Mouse (Mus musculus) monocyte, adult 2 months (primary cell): ENCODE measurements around the gene Elk4.

Experiments used
- DNase-seq, 2 experiments: peaks; one replicate each; pipeline ENCODE4 v3.0.0; 2022; ENCODE audit warnings: low spot score in 2 of 2, low read depth in 1 of 2

Gene Elk4

DNA sequence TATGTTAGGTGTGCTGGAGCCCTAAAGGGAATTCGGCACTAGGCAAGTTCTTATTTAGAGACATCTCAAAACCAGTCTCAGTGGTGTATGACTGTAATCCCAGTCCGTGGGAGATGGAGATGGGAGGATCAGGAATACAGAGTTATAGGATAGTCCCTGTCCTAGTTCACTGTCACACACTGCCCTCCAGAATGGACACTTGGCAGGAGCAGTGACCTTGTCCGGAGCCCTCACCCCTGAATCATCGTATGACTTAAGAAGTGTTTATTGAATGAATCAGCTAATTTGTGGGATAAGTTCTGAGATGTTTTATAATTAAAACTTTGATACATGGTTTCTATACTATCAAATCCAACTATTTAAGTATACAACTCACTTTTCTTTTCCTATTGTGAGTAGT is 55.7 kb downstream of the Elk4 start:
- no peak for DNase-seq

DNA sequence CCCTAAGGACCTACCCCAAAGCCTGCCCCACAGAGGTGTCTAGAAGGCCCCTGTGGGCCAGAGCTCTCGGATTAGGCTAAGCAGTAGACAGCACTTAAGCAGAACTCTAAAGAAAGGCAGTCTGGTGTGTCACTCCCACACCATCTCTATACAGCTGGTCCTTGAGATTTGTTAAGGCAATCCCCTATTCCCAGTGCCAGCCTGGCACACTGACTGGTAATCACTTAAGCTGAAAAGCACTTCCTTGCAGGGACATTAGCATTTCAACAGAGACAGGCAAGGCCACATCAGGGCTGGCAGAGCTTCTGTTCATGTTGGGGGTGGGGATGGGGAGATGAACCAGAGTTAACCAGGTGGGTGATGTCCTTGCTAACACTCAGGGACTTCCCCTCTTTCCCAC is 57.6 kb downstream of the Elk4 start:
- no peak for DNase-seq

DNA sequence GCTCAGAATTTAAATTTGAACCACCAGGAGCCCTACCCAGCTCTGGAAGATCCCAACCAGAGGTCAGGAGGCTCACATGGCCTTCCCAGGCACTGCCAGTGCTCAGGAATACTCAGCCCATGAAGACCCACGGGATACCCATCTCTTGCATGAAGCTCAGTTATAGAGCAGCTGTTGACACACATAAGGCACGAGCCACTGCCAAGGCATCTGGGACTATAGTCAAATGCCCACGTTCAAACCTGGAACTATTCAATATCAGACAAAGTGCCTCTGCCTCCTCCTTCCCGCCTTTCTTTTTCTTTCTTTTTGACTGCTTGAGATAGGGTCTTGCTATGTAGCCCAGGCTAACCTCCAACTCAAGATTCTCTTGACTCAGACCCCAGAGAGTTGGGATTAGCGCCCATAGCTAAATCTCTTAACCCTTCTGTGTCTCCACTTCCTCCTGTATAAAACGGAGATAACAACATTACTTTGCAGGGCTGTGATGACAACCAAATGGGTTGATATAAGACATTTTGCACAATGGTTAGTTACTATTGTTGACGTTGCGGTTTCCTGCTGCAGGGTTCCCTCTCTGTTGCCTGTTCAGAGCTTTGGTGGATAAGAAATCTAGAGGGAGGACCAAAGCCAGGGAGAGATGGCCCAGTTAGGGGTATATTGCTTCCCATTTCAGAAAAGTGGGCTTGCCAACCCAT is 58.2 kb downstream of the Elk4 start:
- no peak for DNase-seq

DNA sequence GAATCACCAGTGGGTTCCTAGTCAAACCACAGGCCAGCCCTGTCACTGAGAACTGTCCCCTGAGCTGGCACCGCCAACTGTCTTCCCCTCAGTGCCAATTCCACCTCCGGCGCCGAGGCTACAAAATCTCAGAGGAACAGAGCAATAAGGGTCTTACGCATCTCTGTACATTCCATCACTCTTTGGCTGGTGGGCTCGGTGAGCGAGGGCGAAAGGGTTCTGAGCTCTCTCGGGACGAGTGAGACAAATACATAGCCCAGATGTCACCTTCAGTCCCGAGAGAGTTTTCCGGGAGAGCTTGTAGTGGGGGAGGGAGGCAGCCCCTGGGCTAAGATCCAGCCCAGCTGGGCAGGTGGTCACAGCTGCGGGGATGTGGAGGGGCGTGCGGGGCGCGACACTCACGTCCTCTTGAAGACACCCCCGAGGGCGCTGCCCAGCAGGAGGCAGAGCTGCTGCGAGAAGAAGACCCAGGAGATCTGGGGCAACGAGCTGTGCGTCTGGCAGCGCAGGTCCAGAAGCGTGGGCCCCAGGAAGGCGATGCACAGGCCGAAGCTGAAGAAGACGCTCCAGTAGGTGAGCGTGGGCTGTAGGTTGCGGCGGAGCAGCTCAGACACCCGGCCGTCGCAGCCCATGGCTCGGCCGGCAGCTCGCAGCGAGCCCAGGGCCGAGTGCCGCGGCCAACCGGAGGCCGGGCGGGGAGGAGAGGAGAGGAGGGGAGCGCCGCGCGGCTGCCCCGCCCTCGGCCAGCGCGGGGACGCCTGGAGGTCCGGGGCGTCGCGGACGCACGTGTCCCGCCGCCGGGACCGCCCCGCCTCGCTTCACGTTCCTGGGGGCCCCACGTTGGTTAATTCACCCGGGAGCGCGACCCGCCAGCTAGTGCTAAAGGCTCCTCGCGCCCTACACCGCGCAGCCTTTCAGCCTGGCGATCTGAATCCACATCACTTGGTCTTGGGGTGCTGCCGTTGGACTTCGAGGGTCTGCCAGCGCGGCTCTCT is 60.2 kb downstream of the Elk4 start, which contains the start of gene Mfsd4a:
Mfsd4a (minus strand) TSS at position 802 of the 995 bp plus-strand sequence.
- DNase-seq = no peak

DNA sequence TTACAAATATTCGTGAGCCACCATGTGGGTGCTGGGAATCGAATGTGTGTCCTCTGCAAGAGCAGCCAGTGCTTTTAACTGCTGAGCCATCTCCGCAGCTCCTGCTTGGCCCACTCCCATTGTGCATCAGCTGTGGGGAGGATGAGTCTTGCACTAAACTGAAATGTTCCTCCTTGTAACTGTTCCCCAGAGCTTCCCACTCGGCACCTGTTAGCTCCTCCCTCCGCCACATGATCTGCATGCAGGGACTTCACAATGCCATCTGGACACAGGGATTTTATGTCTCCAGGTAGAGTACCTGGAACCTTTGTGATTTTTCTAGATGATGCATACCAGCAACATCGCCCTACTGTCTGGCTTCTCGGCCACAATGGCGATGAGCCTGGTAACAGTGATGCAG is 62.0 kb downstream of the Elk4 start:
- DNase-seq = no peak

DNA sequence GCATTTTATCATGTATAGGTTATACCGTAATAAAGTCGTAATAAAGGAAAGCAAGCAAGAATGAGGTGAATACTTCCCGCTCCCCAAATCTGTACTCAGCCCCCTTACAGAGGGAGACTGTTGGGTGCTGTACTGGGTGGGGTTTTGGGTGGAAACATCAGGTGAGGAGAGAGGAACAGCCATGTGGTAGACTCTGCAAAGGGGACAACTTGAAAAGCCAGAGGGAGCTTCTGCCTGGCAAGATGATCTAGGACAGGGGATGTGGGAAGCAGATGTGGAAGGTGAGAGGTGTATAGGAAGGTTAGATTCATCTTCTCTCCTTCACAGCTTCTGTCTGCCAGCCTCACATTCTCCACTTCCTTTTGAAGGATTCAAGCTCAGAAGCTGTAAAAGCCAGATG is 63.3 kb downstream of the Elk4 start:
- DNase-seq = no peak

DNA sequence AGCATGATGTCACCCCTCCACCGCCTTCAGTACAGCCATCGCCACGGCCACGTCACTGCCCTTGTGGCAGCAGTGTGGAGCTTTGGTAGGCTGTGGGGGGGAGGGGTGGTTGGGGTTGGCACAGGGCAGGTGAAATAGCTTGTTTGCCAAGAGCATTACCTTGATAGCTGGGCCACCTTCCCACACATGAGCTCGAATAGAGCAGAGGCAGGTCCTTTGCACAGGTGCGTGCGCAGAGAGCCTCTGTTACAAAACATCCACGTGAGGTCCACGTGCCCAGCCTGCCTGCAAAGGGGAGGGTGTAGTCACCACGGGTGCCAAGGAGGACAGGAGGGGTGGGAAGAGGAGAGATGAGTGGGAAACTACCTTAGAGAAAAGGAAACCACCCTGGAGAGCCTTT is 68.2 kb downstream of the Elk4 start:
- no peak for DNase-seq

DNA sequence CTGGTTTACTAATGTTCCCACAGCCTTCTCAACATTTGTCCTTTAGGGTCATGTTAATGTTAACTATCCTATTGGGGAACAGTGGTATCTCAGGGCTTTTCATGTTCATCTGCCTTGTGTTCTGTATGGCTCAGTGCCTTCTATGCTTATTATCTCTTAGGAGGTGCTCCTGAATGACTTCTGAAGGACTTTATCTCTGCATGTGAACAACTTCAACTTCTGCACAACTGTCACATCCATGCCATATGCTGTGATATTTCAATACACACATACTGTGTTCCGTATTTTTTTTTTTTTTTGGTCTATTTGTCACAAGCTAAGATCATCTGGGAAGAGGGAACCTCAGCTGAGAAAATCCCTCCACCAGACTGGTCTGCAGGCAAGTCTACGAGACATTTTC is 71.0 kb downstream of the Elk4 start:
- DNase-seq = no peak
